Mouse (Mus musculus): Measurements from ENCODE around the gene Unc13a. TPM values are rescaled to one million over a fixed set of nuclear protein-coding genes. Genes with fewer than 3 reads are reported as not detected.

Unc13a gene
- polyA plus RNA-seq, 1 experiment from 2014 or later: 0.49 TPM

DNA sequence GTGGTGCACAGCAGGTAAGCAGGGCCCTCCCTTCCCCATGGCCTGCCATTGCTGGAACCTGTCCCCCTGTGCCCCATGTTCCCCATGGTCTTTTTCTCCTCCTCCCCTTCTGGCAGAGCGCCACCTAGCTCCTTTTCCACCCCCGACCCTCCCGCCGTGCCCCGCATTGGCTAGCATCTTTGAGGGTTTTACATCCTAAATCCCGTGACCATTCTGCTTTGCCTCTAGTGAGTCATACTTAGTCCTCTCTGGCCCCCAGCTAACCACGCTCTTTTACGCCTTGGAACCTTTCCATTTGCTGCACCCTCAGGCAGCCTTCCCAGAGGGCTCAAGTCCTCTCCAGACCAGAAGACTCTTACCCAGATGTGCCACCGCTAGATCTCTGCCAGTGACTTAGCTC is 91.4 kb downstream of the Unc13a start:
- 60% methylated on average over 9 of the region's 9 CpGs for WGBS
- Histone ChIP-seq H3K9ac (no peak overlapping the region), H3K4me3 (no peak overlapping the region), H3K27ac (no peak overlapping the region), H3K4me1 (replicated peaks) (no peaks in the 10 kb centered on the region), H3K27me3 (no peaks in the 10 kb centered on the region), H3K9me3 (replicated peaks) (no peaks in the 10 kb centered on the region), H3K36me3 (peaks cover 11% of the 10 kb centered on the region; the same call in 1 of the 2 replicates), H3K4me2 (no peak overlapping the region)
- no peak for ATAC-seq (replicated peaks; ENCODE audit: insufficient number of reproducible peaks, insufficient read depth, low FRiP score, low read depth)

DNA sequence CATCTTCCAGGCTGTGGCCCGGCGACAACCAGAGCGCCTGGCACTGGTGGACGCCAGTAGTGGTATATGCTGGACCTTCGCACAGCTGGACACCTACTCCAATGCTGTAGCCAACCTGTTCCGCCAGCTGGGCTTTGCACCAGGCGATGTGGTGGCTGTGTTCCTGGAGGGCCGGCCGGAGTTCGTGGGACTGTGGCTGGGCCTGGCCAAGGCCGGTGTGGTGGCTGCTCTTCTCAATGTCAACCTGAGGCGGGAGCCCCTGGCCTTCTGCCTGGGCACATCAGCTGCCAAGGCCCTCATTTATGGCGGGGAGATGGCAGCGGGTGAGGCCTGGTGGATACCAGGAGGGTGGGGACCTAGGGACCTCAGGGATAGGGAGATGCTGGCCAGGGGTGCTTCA is 92.1 kb downstream of the Unc13a start:
- no peaks in the 10 kb centered on the region for H3K9me3 ChIP-seq (replicated peaks)
- H3K27ac ChIP-seq: no peak overlapping the region
- no peak overlapping the region for H3K4me3 ChIP-seq
- H3K4me1 ChIP-seq (replicated peaks): 0 out of 2 replicates have a peak, but pooled peaks cover 1% of the 10 kb centered on the region
- no peaks in the 10 kb centered on the region for H3K27me3 ChIP-seq
- no peak overlapping the region for H3K4me2 ChIP-seq
- no peak for ATAC-seq (replicated peaks; ENCODE audit: insufficient number of reproducible peaks, insufficient read depth, low FRiP score, low read depth)
- H3K36me3 ChIP-seq: peaks cover 8% of the 10 kb centered on the region; the same call in 1 of the 2 replicates
- H3K9ac ChIP-seq: no peak overlapping the region
- 88% methylated on average over 14 of the region's 14 CpGs for WGBS

DNA sequence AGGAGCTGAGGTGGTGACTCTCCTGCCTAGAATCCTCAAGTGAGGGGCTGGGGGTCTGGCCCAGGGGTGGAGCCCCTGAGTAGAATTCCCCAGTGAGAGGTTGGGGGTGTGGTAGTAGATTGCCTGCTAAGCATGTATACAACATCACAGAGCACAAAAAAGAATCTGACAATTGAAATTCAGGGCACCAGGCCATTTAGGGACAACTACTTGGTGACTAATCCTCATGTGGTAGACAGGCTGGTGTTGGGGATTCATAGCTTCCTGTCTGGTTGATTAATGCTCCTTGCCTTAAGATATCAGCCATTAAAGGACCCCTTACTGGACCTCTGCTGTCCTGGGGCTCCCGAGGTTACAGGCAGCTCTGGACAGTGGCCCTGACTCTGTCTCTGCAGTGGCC is 92.5 kb downstream of the Unc13a start:
- WGBS: 71% methylated on average over 1 of the region's 1 CpGs

DNA sequence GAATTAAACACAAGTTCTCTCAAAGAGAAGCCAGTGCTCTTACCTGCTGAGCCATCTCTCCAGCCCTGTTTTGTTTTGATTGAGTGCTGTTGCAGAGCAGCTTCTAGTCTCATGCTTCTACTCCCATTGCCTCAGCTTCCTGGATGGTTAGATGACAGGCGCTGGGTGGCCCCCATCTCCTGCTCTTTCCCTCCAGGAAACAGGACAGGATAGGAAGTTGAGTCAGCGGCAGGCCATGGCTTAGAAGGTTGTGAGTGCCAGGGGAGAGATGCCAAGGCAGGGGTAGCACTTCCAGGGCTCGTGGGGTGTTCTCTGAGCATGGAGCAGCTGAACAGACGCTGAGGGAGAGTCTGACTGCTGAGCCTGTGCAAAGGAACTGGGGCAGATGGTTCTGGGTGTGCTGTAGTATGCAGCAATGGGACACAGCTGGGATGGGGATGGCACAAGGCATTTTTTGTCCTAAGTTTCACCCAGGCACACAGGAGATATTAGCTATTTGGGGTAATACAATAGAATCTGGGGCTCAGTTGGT is 93.6 kb downstream of the Unc13a start:
- H3K9ac ChIP-seq: no peak overlapping the region

More for the DNA sequence above, 92.5 kb downstream of the Unc13a start:
- Histone ChIP-seq H3K27ac (no peak overlapping the region), H3K36me3 (peaks cover 5% of the 10 kb centered on the region; the same call in 1 of the 2 replicates), H3K9ac (no peak overlapping the region), H3K9me3 (replicated peaks) (no peaks in the 10 kb centered on the region), H3K27me3 (no peaks in the 10 kb centered on the region), H3K4me2 (no peak overlapping the region), H3K4me3 (no peak overlapping the region), H3K4me1 (replicated peaks) (0 out of 2 replicates have a peak, but pooled peaks cover 4% of the 10 kb centered on the region)
- ATAC-seq (replicated peaks; ENCODE audit: insufficient number of reproducible peaks, insufficient read depth, low FRiP score, low read depth): no peak

GRCm38 (mm10) chr8:71575020-71575419 is 96.5 kb downstream of the Unc13a start:
- Histone ChIP-seq H3K4me1 (replicated peaks) (peaks cover 26% of the 10 kb centered on the region), H3K9me3 (replicated peaks) (no peaks in the 10 kb centered on the region), H3K9ac (no peak overlapping the region), H3K36me3 (no peaks in the 10 kb centered on the region), H3K4me2 (no peak overlapping the region), H3K27me3 (0 out of 2 replicates have a peak, but pooled peaks cover 2% of the 10 kb centered on the region), H3K27ac (no peak overlapping the region), H3K4me3 (no peak overlapping the region)
- no peak for ATAC-seq (replicated peaks; ENCODE audit: insufficient number of reproducible peaks, insufficient read depth, low FRiP score, low read depth)
- 38% methylated on average over 1 of the region's 1 CpGs for WGBS

More for the DNA sequence above, 93.6 kb downstream of the Unc13a start:
- Histone ChIP-seq H3K9me3 (replicated peaks) (no peaks in the 10 kb centered on the region), H3K36me3 (peaks cover 5% of the 10 kb centered on the region; the same call in 1 of the 2 replicates), H3K27me3 (no peaks in the 10 kb centered on the region), H3K4me1 (replicated peaks) (peaks cover 8% of the 10 kb centered on the region), H3K4me3 (no peak overlapping the region), H3K27ac (no peak overlapping the region), H3K4me2 (no peak overlapping the region)
- 54% methylated on average over 4 of the region's 4 CpGs for WGBS
- ATAC-seq (replicated peaks; ENCODE audit: insufficient number of reproducible peaks, insufficient read depth, low FRiP score, low read depth): no peak

GRCm38 (mm10) chr8:71574426-71574825 is 97.1 kb downstream of the Unc13a start:
- Histone ChIP-seq H3K9me3 (replicated peaks) (no peaks in the 10 kb centered on the region), H3K4me2 (no peak overlapping the region), H3K9ac (no peak overlapping the region), H3K36me3 (no peaks in the 10 kb centered on the region), H3K27ac (no peak overlapping the region), H3K4me1 (replicated peaks) (peaks cover 32% of the 10 kb centered on the region), H3K27me3 (0 out of 2 replicates have a peak, but pooled peaks cover 2% of the 10 kb centered on the region), H3K4me3 (no peak overlapping the region)
- WGBS: 63% methylated on average over 7 of the region's 7 CpGs
- ATAC-seq (replicated peaks; ENCODE audit: insufficient number of reproducible peaks, insufficient read depth, low FRiP score, low read depth): no peak

Small RNA genes lying within 50 kb of the gene (microRNA-seq; reads per million reads assigned to microRNA genes)
- gene Mir6769b: not detected

Other genes starting within 250 kb of the Unc13a start
- 34.6 and 45.0 TPM in 2 replicates for gene Abhd8, start 208.1 kb downstream of the Unc13a start, polyA plus RNA-seq (2015; fragmentation: Nextera tagmentation; extraction: Ambion mirVana)
- gene Mrpl34, start 206.8 kb downstream of the Unc13a start, polyA plus RNA-seq (2015; fragmentation: Nextera tagmentation; extraction: Ambion mirVana): 149 and 188 TPM in 2 replicates
- 68.4 and 84.1 TPM in 2 replicates for gene Dda1, start 202.6 kb downstream of the Unc13a start, polyA plus RNA-seq (2015; fragmentation: Nextera tagmentation; extraction: Ambion mirVana)
- 0.81 and 1.9 TPM in 2 replicates for gene Ano8, start 185.8 kb downstream of the Unc13a start, polyA plus RNA-seq (2015; fragmentation: Nextera tagmentation; extraction: Ambion mirVana)
- gene Gtpbp3, start 183.7 kb downstream of the Unc13a start, polyA plus RNA-seq (2015; fragmentation: Nextera tagmentation; extraction: Ambion mirVana): 10.5 and 11.8 TPM in 2 replicates
- gene Plvap, start 160.0 kb downstream of the Unc13a start, polyA plus RNA-seq (2015; fragmentation: Nextera tagmentation; extraction: Ambion mirVana): 87.2 and 113 TPM in 2 replicates
- 0.30 and 0.48 TPM in 2 replicates for gene Ccdc194, start 146.0 kb downstream of the Unc13a start, polyA plus RNA-seq (2015; fragmentation: Nextera tagmentation; extraction: Ambion mirVana)
- gene Bst2, start 134.3 kb downstream of the Unc13a start, polyA plus RNA-seq (2015; fragmentation: Nextera tagmentation; extraction: Ambion mirVana): 34.6 and 45.1 TPM in 2 replicates
- gene Mvb12a, start 128.8 kb downstream of the Unc13a start, polyA plus RNA-seq (2015; fragmentation: Nextera tagmentation; extraction: Ambion mirVana): 51.1 and 65.2 TPM in 2 replicates
- gene Tmem221, start 112.9 kb downstream of the Unc13a start, polyA plus RNA-seq (2015; fragmentation: Nextera tagmentation; extraction: Ambion mirVana): 0.42 and 1.1 TPM in 2 replicates
- gene Nxnl1, start 105.2 kb downstream of the Unc13a start, polyA plus RNA-seq (2015; fragmentation: Nextera tagmentation; extraction: Ambion mirVana): 0.08 TPM in 1 of 2 replicates, not detected in the other
- gene Slc27a1, start 102.9 kb downstream of the Unc13a start, polyA plus RNA-seq (2015; fragmentation: Nextera tagmentation; extraction: Ambion mirVana): 18.8 and 27.8 TPM in 2 replicates
- gene Pgls, start 79.6 kb downstream of the Unc13a start, polyA plus RNA-seq (2015; fragmentation: Nextera tagmentation; extraction: Ambion mirVana): 159 and 171 TPM in 2 replicates
- gene Fam129c, start 74.1 kb downstream of the Unc13a start, polyA plus RNA-seq (2015; fragmentation: Nextera tagmentation; extraction: Ambion mirVana): 2.1 and 3.1 TPM in 2 replicates
- gene Colgalt1, start 60.8 kb downstream of the Unc13a start, polyA plus RNA-seq (2015; fragmentation: Nextera tagmentation; extraction: Ambion mirVana): 50.4 and 64.5 TPM in 2 replicates
- gene Jak3, start 4.5 kb upstream of the Unc13a start, polyA plus RNA-seq (2015; fragmentation: Nextera tagmentation; extraction: Ambion mirVana): 6.9 and 11.4 TPM in 2 replicates
- gene Insl3, start 17.5 kb upstream of the Unc13a start, polyA plus RNA-seq (2015; fragmentation: Nextera tagmentation; extraction: Ambion mirVana): 1.7 and 3.8 TPM in 2 replicates
- gene B3gnt3, start 30.0 kb upstream of the Unc13a start, polyA plus RNA-seq (2015; fragmentation: Nextera tagmentation; extraction: Ambion mirVana): 3.4 and 4.0 TPM in 2 replicates
- gene Fcho1, start 54.0 kb upstream of the Unc13a start, polyA plus RNA-seq (2015; fragmentation: Nextera tagmentation; extraction: Ambion mirVana): 1.9 and 13.2 TPM in 2 replicates
- 3.7 and 5.7 TPM in 2 replicates for gene Zfp709, start 210.3 kb upstream of the Unc13a start, polyA plus RNA-seq (2015; fragmentation: Nextera tagmentation; extraction: Ambion mirVana)
- 2.2 and 2.7 TPM in 2 replicates for gene Zfp882, start 236.9 kb upstream of the Unc13a start, polyA plus RNA-seq (2015; fragmentation: Nextera tagmentation; extraction: Ambion mirVana)
- 22.3 and 23.3 TPM in 2 replicates for gene Zfp617, start 236.9 kb upstream of the Unc13a start, polyA plus RNA-seq (2015; fragmentation: Nextera tagmentation; extraction: Ambion mirVana)

All from heart, embryonic 15.5 days (tissue).